ENCODE assay signal across 8 mouse cellular contexts in the genomic region with DNA sequence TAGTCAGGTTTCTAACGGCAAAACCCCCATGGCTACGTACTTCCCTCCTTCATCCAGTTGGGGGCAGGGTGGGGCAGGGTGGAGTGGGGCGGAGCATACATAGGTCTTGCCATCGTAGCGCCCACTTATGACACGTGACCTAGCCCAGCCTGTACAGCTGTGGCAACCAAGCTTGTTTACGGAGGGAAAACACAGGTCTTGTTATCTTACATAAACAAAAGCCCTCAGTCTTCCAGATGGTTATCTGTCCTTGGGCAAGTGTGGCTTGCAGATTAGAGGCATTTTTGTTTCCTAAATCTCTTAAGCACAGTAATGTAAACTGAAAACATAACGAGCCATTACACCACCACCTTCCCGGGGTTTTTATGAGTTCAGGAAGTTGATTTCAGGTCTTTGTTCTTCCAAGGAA. TPM values are rescaled to one million over a fixed set of nuclear protein-coding genes. Genes with fewer than 3 reads are reported as not detected.
DNase-seq lines count a peak whose midpoint lies in the region; ATAC-seq lines count a peak whose summit lies in the region.

No protein-coding gene starts in this region.

- DNase-seq in 3T3-L1 (ENCODE audit: low read depth, low spot score) (peak; percentile 22), ES-CJ7 (ENCODE audit: low read depth, low spot score) (peak; percentile 83)
- peak; percentile 80 for DNase-seq in lung, postnatal 36 days
- DNase-seq in thymus, postnatal 14 days = peak; percentile 83
- no peak for DNase-seq in left cerebral cortex, adult 18-20 months (ENCODE audit: low spot score in 2 of 2)
- no peak for DNase-seq in gastrocnemius, postnatal 14 days
- DNase-seq in kidney, adult 11 months = no peak

- ATAC-seq in hematopoietic stem cell, adult 5-6 weeks (replicated peaks in 1 of 2; ENCODE audit: insufficient read depth in 1 of 2, low FRiP score in 2 of 2, low TSS enrichment in 1 of 2, low read depth in 1 of 2, poor library complexity in 2 of 2, severe bottlenecking in 2 of 2) = peak; percentile 96 to 98

- intact Hi-C loops in gastrocnemius, postnatal 14 days (cut with DNase I; ENCODE audit: low total_unique reads) = no loop called here

RNA-seq across cellular contexts. Expression of gene St6galnac1, which starts 7.4 kb away (rescaled TPM):
- total RNA-seq in hematopoietic stem cell, adult 5-6 weeks (2017) = not detected in 2 replicates
- not detected for total RNA-seq in left cerebral cortex, adult 18-20 months (2021)
- total RNA-seq in gastrocnemius, postnatal 14 days (2021) = not detected

RNA-seq across cellular contexts. Expression of gene Mxra7, which starts 45.1 kb away (rescaled TPM):
- 1.2 TPM in 1 of 2 replicates, not detected in the other for total RNA-seq in hematopoietic stem cell, adult 5-6 weeks (2017)
- total RNA-seq in left cerebral cortex, adult 18-20 months (2021) = 10 to 100 TPM; 17.5 to 20.2 TPM
- total RNA-seq in gastrocnemius, postnatal 14 days (2021) = 10 to 100 TPM; 23.1 to 29.6 TPM

Comparison
In these comparisons a context has a peak if more than half of its experiments do, and no peak if none do; other contexts are left out.
1. DNase-seq: peak in 3T3-L1 (single experiment), ES-CJ7 (single experiment), lung, postnatal 36 days (single experiment) and thymus, postnatal 14 days (single experiment); none in left cerebral cortex, adult 18-20 months (0 of 2), gastrocnemius, postnatal 14 days (single experiment) and kidney, adult 11 months (single experiment).